Mouse (Mus musculus) stomach, embryonic 15.5 days (tissue): ENCODE measurements around the gene Igsf8. TPM values are rescaled to one million over a fixed set of nuclear protein-coding genes. Genes with fewer than 3 reads are reported as not detected.
A peak's percentile ranks its signal among the peaks of the same experiment; 100 is the strongest.
"Not testable (repeated sequence)": the region's sequence is repeated elsewhere in the genome, so short reads cannot be mapped to it uniquely, and the experiment has no call there.

Experiments used
- ATAC-seq: fragments of 200-750 bp; cut with Nextera tagmentation; 2 replicates; pipeline ENCODE4 v1.8.0; 2017; ENCODE audit warnings: low read depth, moderate number of reproducible peaks, moderate TSS enrichment; ENCODE audit not compliant: insufficient read depth, low FRiP score
- H3K27ac ChIP-seq: fragments of 300-500 bp; sonication (generic); 2 replicates; pipeline ENCODE4 v1.5.1; 2015; ENCODE audit warnings: mild to moderate bottlenecking, inconsistent platforms
- H3K27me3 ChIP-seq: fragments of 300-500 bp; sonication (generic); replicated peaks from 2 replicates; pipeline ENCODE4 v1.6.1; 2015; ENCODE audit warnings: inconsistent platforms
- H3K36me3 ChIP-seq: fragments of 300-500 bp; sonication (generic); 2 replicates; pipeline ENCODE4 v1.6.1; 2015; ENCODE audit warnings: inconsistent platforms
- H3K4me1 ChIP-seq: fragments of 300-500 bp; sonication (generic); 2 replicates; pipeline ENCODE4 v1.6.1; 2015; ENCODE audit warnings: inconsistent platforms
- H3K4me2 ChIP-seq: fragments of 300-500 bp; sonication (generic); 2 replicates; pipeline ENCODE4 v1.6.1; 2015; ENCODE audit warnings: mild to moderate bottlenecking, inconsistent platforms
- H3K4me3 ChIP-seq: fragments of 300-500 bp; sonication (generic); replicated peaks from 2 replicates; pipeline ENCODE4 v1.5.1; 2015; ENCODE audit warnings: inconsistent platforms
- H3K9ac ChIP-seq: fragments of 300-500 bp; sonication (generic); 2 replicates; pipeline ENCODE4 v1.6.1; 2015; ENCODE audit warnings: inconsistent platforms
- H3K9me3 ChIP-seq: fragments of 300-500 bp; sonication (generic); 2 replicates; pipeline ENCODE4 v1.6.1; 2016; ENCODE audit warnings: inconsistent platforms
- WGBS: fragments of 180-500 bp; shearing (Covaris S2); methylation state at CpG from one replicate; pipeline ENCODE4 v1.1.7; 2015; 5-methylcytosine and 5-hydroxymethylcytosine counted together
- polyA plus RNA-seq: library from polyadenylated mRNA; unstranded; fragments of >200 nt; fragmentation: Nextera tagmentation; extraction: Ambion mirVana; gene quantifications from 2 replicates; pipeline ENCODE4 v1.2.1, GENCODE M21; 2015

Gene Igsf8
- polyA plus RNA-seq, 1 experiment from 2014 or later = 44.8 TPM

DNA sequence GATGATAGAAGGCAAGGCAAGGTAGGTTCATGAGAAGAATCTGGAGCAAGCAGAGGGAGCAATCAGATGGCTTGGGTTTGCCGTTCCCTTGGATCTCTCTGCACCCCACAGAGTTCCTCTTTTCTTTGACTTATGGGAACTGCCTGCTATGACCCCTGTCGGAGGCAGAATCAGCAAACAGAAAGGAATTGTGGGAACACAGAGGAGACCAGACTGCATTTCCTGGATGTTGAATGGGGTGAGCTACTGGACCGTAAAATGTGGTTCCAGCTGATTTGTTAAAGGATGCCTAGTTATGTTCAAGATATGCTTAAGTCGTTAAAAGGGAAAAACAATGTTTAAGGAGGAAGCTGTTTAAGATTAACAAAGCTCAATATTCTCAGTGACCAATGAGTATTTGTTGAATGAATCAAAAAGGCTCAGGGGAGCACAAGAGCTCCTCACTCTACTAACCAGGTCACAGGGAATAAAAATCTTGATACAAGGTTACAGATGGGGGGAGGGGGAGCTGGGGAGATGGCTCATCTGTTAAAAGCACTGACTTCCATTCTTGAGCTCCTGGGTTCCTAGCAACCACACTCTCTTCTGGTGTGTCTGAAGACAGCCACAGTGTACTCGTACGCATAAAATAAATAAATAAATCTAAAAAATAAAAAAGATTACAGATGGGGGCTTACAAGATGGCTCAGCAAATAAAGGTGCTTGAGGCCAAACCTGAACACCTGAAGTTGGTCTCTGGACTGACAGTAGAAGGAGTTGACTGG, 20.3 kb upstream of the Igsf8 start:
- 63% methylated on average over 6 of the region's 6 CpGs for WGBS
- Histone ChIP-seq H3K27ac (no peak overlapping the region), H3K27me3 (0 out of 2 replicates have a peak, but pooled peaks cover 7% of the 10 kb centered on the region), H3K36me3 (no peaks in the 10 kb centered on the region), H3K4me3 (no peak overlapping the region), H3K4me1 (0 out of 2 replicates have a peak, but pooled peaks cover 4% of the 10 kb centered on the region), H3K4me2 (no peak overlapping the region), H3K9ac (no peak overlapping the region), H3K9me3 (no peaks in the 10 kb centered on the region)
- ATAC-seq = no peak

DNA sequence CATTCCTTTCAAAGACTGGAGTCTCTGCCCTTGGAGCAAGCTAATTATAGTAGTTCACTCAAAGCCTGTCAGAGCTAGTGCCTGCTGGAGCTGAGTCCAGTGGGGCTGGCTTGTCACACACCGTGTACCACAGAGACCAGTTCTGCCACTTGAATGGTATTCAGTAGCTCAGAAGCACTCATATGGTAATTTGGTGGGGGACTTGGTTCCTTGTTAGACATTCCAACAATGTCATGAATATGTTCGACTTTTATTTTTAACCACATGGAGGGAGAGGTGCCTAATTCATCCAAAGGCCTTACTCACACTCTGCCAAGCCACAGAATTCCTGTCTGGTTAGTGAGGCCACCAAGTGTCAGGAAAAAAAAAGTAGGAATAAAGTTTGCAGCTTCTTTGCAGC, 19.0 kb upstream of the Igsf8 start:
- 47% methylated on average over 2 of the region's 2 CpGs for WGBS
- Histone ChIP-seq H3K9ac (no peak overlapping the region), H3K4me1 (0 out of 2 replicates have a peak, but pooled peaks cover 4% of the 10 kb centered on the region), H3K27ac (no peak overlapping the region), H3K4me3 (no peak overlapping the region), H3K36me3 (no peaks in the 10 kb centered on the region), H3K9me3 (no peaks in the 10 kb centered on the region), H3K27me3 (0 out of 2 replicates have a peak, but pooled peaks cover 11% of the 10 kb centered on the region), H3K4me2 (no peak overlapping the region)
- ATAC-seq = no peak

- Histone ChIP-seq H3K4me2 (no peak overlapping the region), H3K27me3 (0 out of 2 replicates have a peak, but pooled peaks cover 11% of the 10 kb centered on the region), H3K27ac (no peak overlapping the region), H3K9me3 (no peaks in the 10 kb centered on the region), H3K9ac (no peak overlapping the region), H3K36me3 (no peaks in the 10 kb centered on the region), H3K4me3 (no peak overlapping the region), H3K4me1 (0 out of 2 replicates have a peak, but pooled peaks cover 4% of the 10 kb centered on the region)
- 25% methylated on average over 16 of the region's 16 CpGs for WGBS
- ATAC-seq = no peak
Measured at GRCm38 (mm10) chr1:172243547-172244205, 17.8 kb upstream of the Igsf8 start.

DNA sequence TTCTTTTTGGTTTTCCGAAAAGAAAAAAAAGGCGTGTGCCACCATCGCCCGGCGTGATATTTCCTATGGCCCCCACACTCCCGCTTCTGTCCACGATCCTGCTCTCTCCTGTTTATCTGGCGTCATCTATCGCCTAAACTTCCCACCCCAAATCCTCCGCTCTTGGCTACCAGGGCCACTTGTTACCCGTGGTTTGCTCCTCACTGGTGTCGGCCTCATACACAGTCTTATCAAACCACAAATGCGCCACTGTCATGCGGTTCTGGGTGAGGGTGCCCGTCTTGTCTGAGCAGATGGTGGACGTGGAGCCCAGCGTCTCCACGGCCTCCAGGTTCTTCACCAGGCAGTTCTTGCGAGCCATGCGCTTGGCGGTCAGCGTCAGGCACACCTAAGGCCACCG, 16.8 kb upstream of the Igsf8 start:
- Histone ChIP-seq H3K4me2 (peak overlapping the region; percentile 32), H3K27me3 (0 out of 2 replicates have a peak, but pooled peaks cover 11% of the 10 kb centered on the region)
- not testable (repeated sequence) for H3K4me3 ChIP-seq, H3K36me3 ChIP-seq, H3K9ac ChIP-seq, H3K9me3 ChIP-seq, H3K27ac ChIP-seq, H3K4me1 ChIP-seq, ATAC-seq
- WGBS = 33% methylated on average over 23 of the region's 23 CpGs

DNA sequence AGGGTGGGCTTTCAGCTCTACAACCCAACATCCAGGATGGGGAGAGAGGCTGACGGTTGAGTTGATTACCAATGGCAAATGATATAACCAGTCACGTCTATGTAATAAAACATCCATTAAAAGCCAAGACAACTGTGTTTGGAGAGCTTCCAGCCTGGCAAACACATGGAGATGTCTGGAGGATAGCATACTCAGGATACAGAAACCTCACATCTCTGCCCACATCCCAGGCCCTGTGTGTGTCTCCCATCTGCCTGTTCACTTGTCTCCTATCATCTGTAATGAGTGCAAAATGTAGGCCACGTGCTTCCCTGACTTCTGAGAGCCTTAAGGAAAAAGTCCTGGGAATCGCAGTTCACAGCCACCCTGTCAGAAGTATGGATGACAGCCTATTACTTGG, 14.2 kb upstream of the Igsf8 start:
- H3K36me3 ChIP-seq = no peaks in the 10 kb centered on the region
- 0 out of 2 replicates have a peak, but pooled peaks cover 11% of the 10 kb centered on the region for H3K27me3 ChIP-seq
- no peak for ATAC-seq
- no peak overlapping the region for H3K4me3 ChIP-seq
- H3K9me3 ChIP-seq = no peaks in the 10 kb centered on the region
- H3K4me2 ChIP-seq = no peak overlapping the region
- H3K9ac ChIP-seq = no peak overlapping the region
- 73% methylated on average over 4 of the region's 4 CpGs for WGBS
- no peak overlapping the region for H3K27ac ChIP-seq
- 0 out of 2 replicates have a peak, but pooled peaks cover 4% of the 10 kb centered on the region for H3K4me1 ChIP-seq

GRCm38 (mm10) chr1:172247679-172248078, 13.8 kb upstream of the Igsf8 start:
- Histone ChIP-seq H3K36me3 (no peaks in the 10 kb centered on the region), H3K9me3 (no peaks in the 10 kb centered on the region), H3K4me2 (no peak overlapping the region), H3K27ac (no peak overlapping the region), H3K9ac (no peak overlapping the region), H3K4me3 (no peak overlapping the region), H3K4me1 (0 out of 2 replicates have a peak, but pooled peaks cover 4% of the 10 kb centered on the region), H3K27me3 (0 out of 2 replicates have a peak, but pooled peaks cover 11% of the 10 kb centered on the region)
- no peak; the same call in 1 of the 2 replicates for ATAC-seq
- 48% methylated on average over 2 of the region's 2 CpGs for WGBS

DNA sequence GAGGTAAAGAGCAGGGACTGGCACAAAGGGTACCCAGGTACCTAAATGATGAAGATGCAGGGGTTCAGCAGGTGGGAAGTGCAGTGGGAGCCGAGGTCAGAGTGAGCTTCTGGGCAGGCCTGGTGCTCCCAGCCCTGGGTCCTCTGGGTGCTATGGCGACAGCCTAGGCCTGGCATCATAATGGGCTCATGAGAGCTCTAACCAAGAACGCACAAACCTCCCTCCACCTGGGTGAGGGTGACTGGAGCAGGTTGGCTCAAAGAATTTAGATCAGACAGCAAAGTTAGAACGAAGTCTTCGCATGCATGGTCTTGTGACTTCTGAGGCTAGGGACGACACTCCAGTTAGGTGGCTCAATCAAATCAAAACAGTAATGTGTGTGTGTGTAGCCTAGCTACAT, 3.1 kb upstream of the Igsf8 start, which contains the start of gene Atp1a4:
Atp1a4 (minus strand) TSS at position 101 of the 400 bp plus-strand sequence.
- Histone ChIP-seq H3K4me1 (no peaks in the 10 kb centered on the region), H3K9ac (no peak within 1 kb of the TSS), H3K4me2 (no peak within 1 kb of the TSS), H3K9me3 (no peaks in the 10 kb centered on the region), H3K36me3 (no peaks in the 10 kb centered on the region), H3K4me3 (no peak within 1 kb of the TSS), H3K27me3 (no peaks in the 10 kb centered on the region), H3K27ac (no peak within 1 kb of the TSS)
- WGBS = 93% methylated on average over 6 of the region's 6 CpGs
- ATAC-seq = no peak

DNA sequence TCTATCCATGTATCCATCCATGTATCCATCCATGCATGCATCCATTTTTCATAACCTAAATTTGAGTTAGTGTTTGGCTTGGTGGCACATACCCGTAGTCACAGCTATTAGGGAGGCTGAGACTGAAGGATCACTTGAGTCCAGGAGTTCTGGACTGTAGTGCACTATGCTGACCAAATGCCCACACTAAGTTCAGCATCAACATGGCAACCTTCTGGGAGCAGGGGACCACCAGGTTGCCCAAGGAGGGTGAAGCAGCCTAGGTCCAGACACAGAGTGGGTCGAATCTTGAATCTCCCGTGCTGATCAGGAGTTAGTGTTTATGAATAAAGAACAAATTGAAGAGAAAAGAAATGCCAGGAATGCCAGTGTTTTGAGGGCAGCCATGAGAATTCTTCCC, 9.8 kb downstream of the Igsf8 start:
- no peak overlapping the region for H3K4me2 ChIP-seq
- no peak overlapping the region for H3K27ac ChIP-seq
- H3K9ac ChIP-seq = no peak overlapping the region
- H3K4me3 ChIP-seq = no peak overlapping the region
- 79% methylated on average over 3 of the region's 3 CpGs for WGBS
- ATAC-seq = no peak
- no peaks in the 10 kb centered on the region for H3K36me3 ChIP-seq
- no peaks in the 10 kb centered on the region for H3K9me3 ChIP-seq
- H3K27me3 ChIP-seq = no peaks in the 10 kb centered on the region
- no peaks in the 10 kb centered on the region for H3K4me1 ChIP-seq

GRCm38 (mm10) chr1:172271765-172272164, 10.3 kb downstream of the Igsf8 start:
- H3K4me1 ChIP-seq = no peaks in the 10 kb centered on the region
- no peak overlapping the region for H3K27ac ChIP-seq
- no peaks in the 10 kb centered on the region for H3K9me3 ChIP-seq
- no peak for ATAC-seq
- H3K4me2 ChIP-seq = no peak overlapping the region
- H3K27me3 ChIP-seq = no peaks in the 10 kb centered on the region
- H3K4me3 ChIP-seq = no peak overlapping the region
- no peak overlapping the region for H3K9ac ChIP-seq
- no peaks in the 10 kb centered on the region for H3K36me3 ChIP-seq
- 67% methylated on average over 10 of the region's 10 CpGs for whole genome bisulfite sequencing

DNA sequence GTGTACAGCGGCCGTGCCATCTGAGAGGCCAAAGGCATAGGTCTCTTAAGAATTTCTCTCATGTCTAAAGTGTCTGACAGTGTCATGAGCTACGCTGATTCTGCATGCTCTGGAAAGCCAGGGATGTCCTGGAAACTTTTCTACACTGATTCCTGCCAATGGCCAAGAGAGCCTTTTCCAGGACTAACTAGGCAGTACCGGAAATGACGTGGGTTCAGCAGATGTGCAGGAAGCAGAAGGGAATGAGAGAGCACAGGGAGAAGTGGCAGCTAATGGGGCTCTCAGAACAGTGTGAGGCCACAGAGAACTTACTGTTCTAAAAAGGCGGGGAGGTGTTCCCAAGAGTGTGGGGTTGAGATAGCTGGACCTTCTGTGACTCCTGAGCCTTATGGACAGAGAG, 11.9 kb downstream of the Igsf8 start:
- Histone ChIP-seq H3K27me3 (no peaks in the 10 kb centered on the region), H3K9me3 (no peaks in the 10 kb centered on the region), H3K36me3 (no peaks in the 10 kb centered on the region), H3K9ac (no peak overlapping the region), H3K4me2 (no peak overlapping the region), H3K4me1 (no peaks in the 10 kb centered on the region), H3K4me3 (no peak overlapping the region), H3K27ac (no peak overlapping the region)
- no peak for ATAC-seq
- WGBS = 78% methylated on average over 6 of the region's 6 CpGs

- ATAC-seq = no peak
- Histone ChIP-seq H3K9ac (no peak overlapping the region), H3K36me3 (no peaks in the 10 kb centered on the region), H3K4me2 (no peak overlapping the region), H3K27me3 (no peaks in the 10 kb centered on the region), H3K9me3 (no peaks in the 10 kb centered on the region), H3K4me1 (no peaks in the 10 kb centered on the region), H3K4me3 (no peak overlapping the region), H3K27ac (no peak overlapping the region)
- WGBS = 58% methylated on average over 5 of the region's 5 CpGs
Measured at GRCm38 (mm10) chr1:172274116-172274515, 12.7 kb downstream of the Igsf8 start.

- Histone ChIP-seq H3K4me3 (no peak overlapping the region), H3K27me3 (no peaks in the 10 kb centered on the region), H3K9me3 (no peaks in the 10 kb centered on the region), H3K4me1 (no peaks in the 10 kb centered on the region), H3K27ac (no peak overlapping the region), H3K36me3 (no peaks in the 10 kb centered on the region), H3K9ac (no peak overlapping the region), H3K4me2 (no peak overlapping the region)
- no peak for ATAC-seq
- WGBS = 74% methylated on average over 5 of the region's 5 CpGs
Measured at GRCm38 (mm10) chr1:172274547-172274946, 13.1 kb downstream of the Igsf8 start.
